ENCODE assay signal across 9 mouse cellular contexts in the genomic region with DNA sequence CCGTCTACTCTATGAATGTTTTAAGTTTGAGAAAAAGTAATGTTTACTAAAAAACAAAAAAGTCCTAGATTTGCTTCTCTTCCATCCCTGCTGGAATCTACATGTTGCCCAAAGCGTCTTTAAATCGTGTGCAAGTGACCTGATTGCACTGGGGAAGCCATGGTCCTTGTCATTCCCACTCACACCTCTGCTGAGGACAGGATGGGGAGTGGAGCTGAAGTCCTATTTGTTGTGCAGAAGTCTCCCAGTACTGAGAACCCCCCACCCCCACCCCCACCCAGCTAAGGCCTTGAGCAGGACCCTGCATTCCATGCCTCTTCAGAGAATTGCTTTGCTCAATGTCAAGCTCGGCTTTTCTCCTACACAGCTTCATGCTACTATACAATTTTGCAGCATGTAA. TPM values are rescaled to one million over a fixed set of nuclear protein-coding genes. Genes with fewer than 3 reads are reported as not detected.
A peak's percentile ranks its signal among the peaks of the same experiment; 100 is the strongest.
DNase-seq lines count a peak whose midpoint lies in the region; ATAC-seq and TF ChIP-seq lines count a peak whose summit lies in the region.
"Had no signal": no experiment of that assay in that cellular context is flagged by ENCODE, and none has a peak within 500 bp of the region (broad histone marks: within the 10 kb centered on the region; RNA-seq: fewer than 3 reads in every experiment).

No protein-coding gene starts in this region.

- ATAC-seq in forebrain, embryonic 16.5 days = no peak
- ATAC-seq in kidney, embryonic 14.5 days (ENCODE audit: low FRiP score, low TSS enrichment) = no peak
- no peak for ATAC-seq in liver, embryonic 12.5 days

- DNase-seq in forebrain, embryonic 10.5 days (ENCODE audit: extremely low spot score, low spot score) = no peak
- no peak for DNase-seq in kidney, postnatal 4 days
- DNase-seq in embryonic facial prominence, embryonic 10.5 days (ENCODE audit: low spot score) = no peak
- DNase-seq in thymus, adult 2 months = no peak
- DNase-seq in urinary bladder, postnatal 14 days (ENCODE audit: low spot score) = no peak
- DNase-seq: cerebellum, adult 9-11 months had no signal

- no peak overlapping the region for H3K9ac ChIP-seq in forebrain, embryonic 16.5 days (replicated peaks; ENCODE audit: low read depth, low read length)
- H3K9ac ChIP-seq in kidney, embryonic 14.5 days (ENCODE audit: low read depth, low read length) = no peak overlapping the region
- H3K9ac ChIP-seq in liver, embryonic 12.5 days = no peak overlapping the region

- 0 out of 2 replicates have a peak, but pooled peaks cover 8% of the 10 kb centered on the region for H3K27me3 ChIP-seq in forebrain, embryonic 10.5 days (ENCODE audit: poor library complexity, severe bottlenecking)
- no peaks in the 10 kb centered on the region for H3K27me3 ChIP-seq in forebrain, embryonic 16.5 days (replicated peaks; ENCODE audit: control insufficient read depth, insufficient read depth, low read length)
- H3K27me3 ChIP-seq in kidney, embryonic 14.5 days (ENCODE audit: control insufficient read depth, insufficient read depth, low read length) = no peaks in the 10 kb centered on the region
- H3K27me3 ChIP-seq in embryonic facial prominence, embryonic 10.5 days (replicated peaks; ENCODE audit: low read depth, poor library complexity, severe bottlenecking) = no peaks in the 10 kb centered on the region; the same call in 1 of the 2 replicates
- H3K27me3 ChIP-seq in liver, embryonic 12.5 days (replicated peaks) = peaks cover 9% of the 10 kb centered on the region; the same call in 1 of the 2 replicates
- H3K27me3 ChIP-seq in thymus, adult 2 months (ENCODE audit: control insufficient read depth, insufficient read depth, low read length) = no peaks in the 10 kb centered on the region

- peaks cover 47% of the 10 kb centered on the region for H3K4me1 ChIP-seq in forebrain, embryonic 10.5 days
- peaks cover 13% of the 10 kb centered on the region for H3K4me1 ChIP-seq in forebrain, embryonic 16.5 days (replicated peaks; ENCODE audit: control insufficient read depth, insufficient read depth, low read length)
- peaks cover 22% of the 10 kb centered on the region for H3K4me1 ChIP-seq in kidney, embryonic 14.5 days (ENCODE audit: control insufficient read depth, insufficient read depth, low read length)
- peaks cover 50% of the 10 kb centered on the region for H3K4me1 ChIP-seq in embryonic facial prominence, embryonic 10.5 days
- H3K4me1 ChIP-seq in liver, embryonic 12.5 days = peaks cover 28% of the 10 kb centered on the region
- H3K4me1 ChIP-seq in thymus, adult 2 months (replicated peaks; ENCODE audit: control insufficient read depth, insufficient read depth, low read length) = peaks cover 8% of the 10 kb centered on the region

- H3K36me3 ChIP-seq in forebrain, embryonic 10.5 days (replicated peaks) = no peaks in the 10 kb centered on the region
- no peaks in the 10 kb centered on the region for H3K36me3 ChIP-seq in forebrain, embryonic 16.5 days (ENCODE audit: control insufficient read depth, insufficient read depth)
- H3K36me3 ChIP-seq in kidney, embryonic 14.5 days (ENCODE audit: control insufficient read depth, insufficient read depth, low read length) = no peaks in the 10 kb centered on the region
- H3K36me3 ChIP-seq in embryonic facial prominence, embryonic 10.5 days (replicated peaks) = no peaks in the 10 kb centered on the region
- no peaks in the 10 kb centered on the region for H3K36me3 ChIP-seq in liver, embryonic 12.5 days
- no peaks in the 10 kb centered on the region for H3K36me3 ChIP-seq in thymus, adult 2 months (ENCODE audit: control insufficient read depth, insufficient read depth, low read length)

- H3K4me3 ChIP-seq in forebrain, embryonic 10.5 days = 0 out of 2 replicates have a peak overlapping the region, but pooled peaks have one; percentile 10
- no peak overlapping the region for H3K4me3 ChIP-seq in forebrain, embryonic 16.5 days (replicated peaks; ENCODE audit: low read length)
- peak overlapping the region; percentile 47; the same call in 1 of the 2 replicates for H3K4me3 ChIP-seq in kidney, embryonic 14.5 days (ENCODE audit: low read length)
- H3K4me3 ChIP-seq in embryonic facial prominence, embryonic 10.5 days = peak overlapping the region; percentile 60; the same call in 1 of the 2 replicates
- H3K4me3 ChIP-seq in liver, embryonic 12.5 days = peak overlapping the region; percentile 59; the same call in 1 of the 2 replicates
- no peak overlapping the region for H3K4me3 ChIP-seq in thymus, adult 2 months (ENCODE audit: control insufficient read depth, insufficient read depth, low read length)

- no peak for TF ChIP-seq CTCF in thymus, adult 2 months (IDR thresholded peaks at IDR 0.05; ENCODE audit: borderline replicate concordance, control insufficient read depth, extremely low read depth, insufficient read depth, low read length, poor library complexity)

- no peak for TF ChIP-seq POLR2A in thymus, adult 2 months (IDR thresholded peaks at IDR 0.05; ENCODE audit: control insufficient read depth, extremely low read depth, insufficient read depth, low read length, poor library complexity)

- H3K9me3 ChIP-seq in forebrain, embryonic 10.5 days = no peaks in the 10 kb centered on the region
- no peaks in the 10 kb centered on the region for H3K9me3 ChIP-seq in forebrain, embryonic 16.5 days (ENCODE audit: control insufficient read depth, low read length)
- no peaks in the 10 kb centered on the region for H3K9me3 ChIP-seq in kidney, embryonic 14.5 days (ENCODE audit: control insufficient read depth, low read length)
- H3K9me3 ChIP-seq in embryonic facial prominence, embryonic 10.5 days = no peaks in the 10 kb centered on the region
- no peaks in the 10 kb centered on the region for H3K9me3 ChIP-seq in liver, embryonic 12.5 days (replicated peaks)

- H3K27ac ChIP-seq in forebrain, embryonic 10.5 days = 0 out of 2 replicates have a peak overlapping the region, but pooled peaks have one; percentile 35
- H3K27ac ChIP-seq in forebrain, embryonic 16.5 days (ENCODE audit: low read length) = no peak overlapping the region
- H3K27ac ChIP-seq in kidney, embryonic 14.5 days (ENCODE audit: low read depth, low read length) = no peak overlapping the region
- no peak overlapping the region for H3K27ac ChIP-seq in embryonic facial prominence, embryonic 10.5 days (replicated peaks)
- H3K27ac ChIP-seq in liver, embryonic 12.5 days = no peak overlapping the region
- H3K27ac ChIP-seq in thymus, adult 2 months (ENCODE audit: control insufficient read depth, insufficient read depth, low read length) = no peak overlapping the region

- H3K4me2 ChIP-seq in forebrain, embryonic 16.5 days (ENCODE audit: low read length) = no peak overlapping the region
- H3K4me2 ChIP-seq in kidney, embryonic 14.5 days (replicated peaks; ENCODE audit: low read depth, low read length) = peak overlapping the region; percentile 84; the same call in 1 of the 2 replicates
- peak overlapping the region; percentile 83; the same call in 1 of the 2 replicates for H3K4me2 ChIP-seq in liver, embryonic 12.5 days

- WGBS in forebrain, embryonic 10.5 days = 81% methylated on average over 4 of the region's 4 CpGs
- WGBS in forebrain, embryonic 16.5 days = 84% methylated on average over 4 of the region's 4 CpGs
- WGBS in kidney, embryonic 14.5 days = 83% methylated on average over 4 of the region's 4 CpGs
- 77% methylated on average over 4 of the region's 4 CpGs for whole genome bisulfite sequencing in embryonic facial prominence, embryonic 10.5 days
- 75% methylated on average over 4 of the region's 4 CpGs for WGBS in liver, embryonic 12.5 days (ENCODE audit: insufficient replicate concordance)
- 98% methylated on average over 4 of the region's 4 CpGs for WGBS in thymus, adult 2 months

RNA-seq across cellular contexts. Expression of gene Ccdc141, which starts 1.2 kb away (rescaled TPM):
- polyA plus RNA-seq in forebrain, embryonic 10.5 days (2016; fragmentation: Nextera tagmentation; extraction: Ambion mirVana) = 2.6 and 3.1 TPM in 2 replicates
- 4.8 and 6.1 TPM in 2 replicates for polyA plus RNA-seq in forebrain, embryonic 16.5 days (2015; fragmentation: Nextera tagmentation; extraction: Ambion mirVana)
- 5.6 and 13.6 TPM in 2 replicates for polyA plus RNA-seq in kidney, embryonic 14.5 days (2014; fragmentation: Nextera tagmentation; extraction: Ambion mirVana)
- polyA plus RNA-seq in embryonic facial prominence, embryonic 10.5 days (2016; fragmentation: Nextera tagmentation; extraction: Ambion mirVana) = 4.8 and 6.5 TPM in 2 replicates
- 1.9 and 2.9 TPM in 2 replicates for polyA plus RNA-seq in liver, embryonic 12.5 days (2016; fragmentation: Nextera tagmentation; extraction: Ambion mirVana)
- 1.5 and 3.8 TPM in 2 replicates for polyA plus RNA-seq in thymus, adult 2 months (2012; rRNA removed)

Comparison
In these comparisons a context has a peak if more than half of its experiments do, and no peak if none do; other contexts are left out.
1. H3K4me3 ChIP-seq: peak in forebrain, embryonic 10.5 days (single experiment), kidney, embryonic 14.5 days (single experiment), embryonic facial prominence, embryonic 10.5 days (single experiment) and liver, embryonic 12.5 days (single experiment); none in forebrain, embryonic 16.5 days (single experiment) and thymus, adult 2 months (single experiment).